Mouse (Mus musculus) midbrain, embryonic 13.5 days (tissue): ENCODE data around the gene Mapk14. TPM values are rescaled to one million over a fixed set of nuclear protein-coding genes. Genes with fewer than 3 reads are reported as not detected.
"Not testable (repeated sequence)": the region's sequence is repeated elsewhere in the genome, so short reads cannot be mapped to it uniquely, and the experiment has no call there.

Source experiments
- ATAC-seq: fragments of 200-750 bp; cut with Nextera tagmentation; 2 replicates; pipeline ENCODE4 v1.8.0; 2017; ENCODE audit warnings: mild to moderate bottlenecking, moderate TSS enrichment, moderate library complexity
- H3K27ac ChIP-seq: fragments of 300-500 bp; sonication (generic); 2 replicates; pipeline ENCODE4 v1.5.1; 2015; ENCODE audit warnings: inconsistent platforms, mild to moderate bottlenecking, moderate library complexity
- H3K27me3 ChIP-seq: fragments of 300-500 bp; sonication (generic); 2 replicates; pipeline ENCODE4 v1.6.1; 2015; ENCODE audit warnings: mild to moderate bottlenecking, inconsistent platforms
- H3K36me3 ChIP-seq: fragments of 300-500 bp; sonication (generic); 2 replicates; pipeline ENCODE4 v1.6.1; 2015; ENCODE audit warnings: mild to moderate bottlenecking, inconsistent platforms
- H3K4me1 ChIP-seq: fragments of 300-500 bp; sonication (generic); replicated peaks from 2 replicates; pipeline ENCODE4 v1.6.1; 2015; ENCODE audit warnings: inconsistent platforms
- H3K4me2 ChIP-seq: fragments of 300-500 bp; sonication (generic); replicated peaks from 2 replicates; pipeline ENCODE4 v1.6.1; 2015; ENCODE audit warnings: moderate library complexity, mild to moderate bottlenecking, inconsistent platforms
- H3K4me3 ChIP-seq: fragments of 300-500 bp; sonication (generic); replicated peaks from 2 replicates; pipeline ENCODE4 v1.5.1; 2015; ENCODE audit warnings: mild to moderate bottlenecking, inconsistent platforms
- H3K9ac ChIP-seq: fragments of 300-500 bp; sonication (generic); replicated peaks from 2 replicates; pipeline ENCODE4 v1.6.1; 2015; ENCODE audit warnings: mild to moderate bottlenecking, inconsistent platforms
- H3K9me3 ChIP-seq: fragments of 300-500 bp; sonication (generic); 2 replicates; pipeline ENCODE4 v1.6.1; 2016; ENCODE audit warnings: mild to moderate bottlenecking, inconsistent platforms
- WGBS: fragments of 180-500 bp; shearing (Covaris S2); methylation state at CpG from one replicate; pipeline ENCODE4 v1.1.7; 2015; 5-methylcytosine and 5-hydroxymethylcytosine counted together
- polyA plus RNA-seq: library from polyadenylated mRNA; unstranded; fragments of >200 nt; fragmentation: Nextera tagmentation; extraction: Ambion mirVana; gene quantifications from 2 replicates; pipeline ENCODE4 v1.2.1, GENCODE M21; 2015

Gene Mapk14
- polyA plus RNA-seq, 1 experiment from 2014 or later: 27.0 TPM

DNA sequence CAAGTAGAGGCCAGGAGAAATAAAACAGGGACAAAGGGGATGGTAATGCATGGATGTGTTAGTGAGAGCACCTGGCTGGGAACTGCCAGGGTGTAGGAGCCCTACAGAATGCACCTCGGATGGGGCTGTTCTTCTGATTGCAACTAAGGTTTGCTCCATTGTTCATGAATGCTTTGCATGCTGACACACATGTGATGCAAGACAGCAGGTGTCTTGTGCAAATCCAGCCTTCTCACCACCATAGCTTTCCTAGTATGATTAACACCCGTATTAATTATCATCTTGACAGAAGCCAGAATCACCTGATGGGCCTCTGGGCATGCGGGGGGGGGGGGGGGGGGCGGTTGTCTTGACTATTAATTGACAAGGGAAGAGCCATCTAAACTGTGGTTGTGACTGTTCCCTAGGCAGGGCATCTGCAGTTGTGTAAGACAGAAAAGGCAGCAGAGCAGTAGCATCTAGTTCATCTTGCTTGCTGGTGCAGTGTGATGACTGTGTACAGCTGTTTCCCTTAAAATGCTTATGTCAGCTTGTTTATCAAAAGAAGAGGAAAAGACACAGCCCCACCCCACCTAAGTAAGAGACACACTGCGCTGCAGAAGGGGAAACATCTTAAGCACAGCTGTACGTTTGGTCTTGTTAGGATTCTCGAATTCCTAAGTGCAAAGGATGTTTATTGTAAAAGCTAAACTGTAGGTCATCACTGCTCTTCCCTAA is 24.9 kb downstream of the Mapk14 start:
- H3K36me3 ChIP-seq: peaks cover 62% of the 10 kb centered on the region
- H3K4me2 ChIP-seq: no peak overlapping the region
- no peak overlapping the region for H3K27ac ChIP-seq
- no peaks in the 10 kb centered on the region for H3K9me3 ChIP-seq
- H3K9ac ChIP-seq: no peak overlapping the region
- H3K27me3 ChIP-seq: no peaks in the 10 kb centered on the region
- ATAC-seq: no peak
- H3K4me3 ChIP-seq: no peak overlapping the region
- no peaks in the 10 kb centered on the region for H3K4me1 ChIP-seq
- 82% methylated on average over 7 of the region's 7 CpGs for WGBS

DNA sequence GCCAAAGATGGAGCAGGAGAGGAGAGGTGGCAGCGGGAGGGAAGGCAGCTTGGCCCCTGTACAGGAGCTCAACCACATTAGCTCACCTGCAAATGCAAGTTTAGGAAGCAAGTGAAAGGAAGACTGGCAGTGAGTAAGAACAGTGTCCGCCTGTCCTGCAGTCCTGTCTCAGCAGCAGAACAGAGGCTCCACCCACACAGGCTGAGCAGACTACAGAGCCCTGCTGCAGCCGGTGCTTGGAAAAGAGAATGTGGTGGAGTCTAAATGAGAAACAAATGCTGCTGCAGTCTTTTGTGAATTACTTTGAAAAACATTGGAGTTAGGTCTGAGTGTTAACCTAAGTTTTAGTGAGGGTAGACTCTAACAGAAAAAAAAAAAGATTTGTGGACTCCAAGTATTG is 26.4 kb downstream of the Mapk14 start:
- Histone ChIP-seq H3K4me2 (no peak overlapping the region), H3K9ac (no peak overlapping the region), H3K4me3 (no peak overlapping the region), H3K4me1 (no peaks in the 10 kb centered on the region), H3K27me3 (no peaks in the 10 kb centered on the region), H3K27ac (no peak overlapping the region), H3K9me3 (no peaks in the 10 kb centered on the region), H3K36me3 (peaks cover 74% of the 10 kb centered on the region)
- no peak for ATAC-seq
- 78% methylated on average over 3 of the region's 3 CpGs for WGBS

DNA sequence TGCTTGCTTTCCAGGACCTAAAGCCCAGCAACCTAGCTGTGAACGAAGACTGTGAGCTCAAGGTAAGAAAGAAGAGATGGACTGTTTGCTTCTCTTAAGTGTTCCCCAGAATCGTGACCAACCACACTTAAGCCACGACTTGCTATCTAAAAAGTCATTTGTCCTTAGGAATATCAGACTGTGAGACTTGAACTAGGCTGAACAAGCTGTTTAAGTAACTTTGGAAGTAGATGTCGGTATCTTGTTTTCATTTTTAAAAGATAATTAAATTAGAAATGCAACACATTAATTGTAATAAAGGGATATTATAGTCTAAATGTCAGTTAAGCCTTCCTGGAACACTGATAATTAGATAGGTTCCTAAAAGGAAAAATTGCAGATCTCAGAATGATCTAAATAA is 34.7 kb downstream of the Mapk14 start, which contains the start of gene AC170998.1:
TSS of gene AC170998.1 (plus strand) at position 301 of the 400 bp plus-strand sequence.
- Histone ChIP-seq H3K9ac (no peak within 1 kb of the TSS), H3K27ac (no peak within 1 kb of the TSS), H3K4me1 (no peaks in the 10 kb centered on the region), H3K4me3 (no peak within 1 kb of the TSS), H3K9me3 (no peaks in the 10 kb centered on the region), H3K36me3 (peaks cover 82% of the 10 kb centered on the region), H3K27me3 (no peaks in the 10 kb centered on the region), H3K4me2 (no peak within 1 kb of the TSS)
- WGBS: 94% methylated on average over 4 of the region's 4 CpGs
- no peak for ATAC-seq

GRCm38 (mm10) chr17:28727511-28727910 is 36.4 kb downstream of the Mapk14 start:
- 95% methylated on average over 11 of the region's 11 CpGs for WGBS
- H3K27me3 ChIP-seq, H3K27ac ChIP-seq, H3K9ac ChIP-seq, ATAC-seq, H3K4me2 ChIP-seq, H3K4me3 ChIP-seq, H3K4me1 ChIP-seq, H3K9me3 ChIP-seq: not testable (repeated sequence)
- peaks cover 85% of the 10 kb centered on the region for H3K36me3 ChIP-seq

DNA sequence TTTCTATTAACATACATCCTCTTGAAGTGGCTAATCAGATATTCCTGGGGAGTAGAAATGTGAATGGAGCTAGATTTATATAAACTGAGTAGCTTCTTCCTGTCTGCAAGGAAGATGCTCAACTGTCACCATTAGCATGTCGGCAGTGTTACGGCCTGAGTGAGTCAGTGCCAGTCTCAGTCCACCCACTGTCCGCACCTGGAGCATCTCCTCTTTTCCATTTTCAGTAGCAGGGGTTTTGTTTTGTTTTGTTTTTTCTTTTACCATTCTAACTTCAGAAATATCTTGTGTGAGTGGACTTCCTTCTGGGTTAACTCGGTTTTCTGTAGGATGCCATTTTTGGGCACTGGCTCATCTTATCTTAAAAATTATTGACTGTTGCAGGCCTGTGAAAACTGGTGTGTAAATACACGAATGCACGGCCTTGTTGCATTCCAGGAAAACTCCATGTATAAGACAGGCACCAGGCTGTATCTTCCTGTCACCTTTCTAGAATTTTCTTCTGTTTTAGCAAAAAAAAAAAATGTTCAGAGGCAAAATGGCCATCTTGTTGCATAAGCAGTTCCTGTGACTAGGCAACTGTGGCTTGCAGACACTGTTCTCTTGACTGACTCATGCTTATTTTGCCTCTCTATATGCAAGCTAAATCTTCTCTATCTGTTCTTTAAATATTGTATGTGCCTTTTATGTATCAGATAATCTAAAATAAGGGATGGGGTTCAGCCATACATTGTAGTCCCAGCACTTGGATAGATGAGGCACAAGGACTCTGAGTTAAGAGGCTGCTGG is 44.4 kb downstream of the Mapk14 start:
- no peak for ATAC-seq
- 95% methylated on average over 6 of the region's 6 CpGs for WGBS

DNA sequence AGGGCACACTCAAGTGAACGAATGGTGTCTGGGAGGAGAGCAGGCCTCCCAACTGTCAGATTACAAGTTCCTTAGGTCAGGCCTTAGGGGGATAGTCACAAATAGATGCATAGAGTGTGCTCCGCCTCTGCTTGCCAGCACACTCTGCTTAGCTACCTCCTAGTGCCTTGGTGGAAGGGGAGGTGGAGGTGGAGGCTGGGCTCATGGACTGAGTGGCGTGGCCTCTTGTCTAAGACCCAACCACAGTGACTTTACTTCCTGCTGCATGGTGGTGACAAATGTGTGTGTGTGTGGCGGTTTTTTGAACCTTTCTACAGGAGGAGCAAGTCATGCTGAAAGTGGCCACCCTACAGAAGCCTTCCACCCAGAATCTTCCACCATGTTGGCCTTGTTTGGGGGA is 45.4 kb downstream of the Mapk14 start:
- H3K9ac ChIP-seq: no peak overlapping the region
- no peak overlapping the region for H3K4me2 ChIP-seq
- no peaks in the 10 kb centered on the region for H3K9me3 ChIP-seq
- peaks cover 49% of the 10 kb centered on the region for H3K36me3 ChIP-seq
- H3K27me3 ChIP-seq: no peaks in the 10 kb centered on the region
- H3K27ac ChIP-seq: no peak overlapping the region
- no peaks in the 10 kb centered on the region for H3K4me1 ChIP-seq
- ATAC-seq: no peak
- 81% methylated on average over 4 of the region's 4 CpGs for WGBS
- H3K4me3 ChIP-seq: no peak overlapping the region

More for the DNA sequence above, 44.4 kb downstream of the Mapk14 start:
- Histone ChIP-seq H3K4me1 (no peaks in the 10 kb centered on the region), H3K9ac (no peak overlapping the region), H3K27me3 (no peaks in the 10 kb centered on the region), H3K4me2 (no peak overlapping the region), H3K4me3 (no peak overlapping the region), H3K9me3 (no peaks in the 10 kb centered on the region), H3K36me3 (peaks cover 48% of the 10 kb centered on the region), H3K27ac (no peak overlapping the region)

DNA sequence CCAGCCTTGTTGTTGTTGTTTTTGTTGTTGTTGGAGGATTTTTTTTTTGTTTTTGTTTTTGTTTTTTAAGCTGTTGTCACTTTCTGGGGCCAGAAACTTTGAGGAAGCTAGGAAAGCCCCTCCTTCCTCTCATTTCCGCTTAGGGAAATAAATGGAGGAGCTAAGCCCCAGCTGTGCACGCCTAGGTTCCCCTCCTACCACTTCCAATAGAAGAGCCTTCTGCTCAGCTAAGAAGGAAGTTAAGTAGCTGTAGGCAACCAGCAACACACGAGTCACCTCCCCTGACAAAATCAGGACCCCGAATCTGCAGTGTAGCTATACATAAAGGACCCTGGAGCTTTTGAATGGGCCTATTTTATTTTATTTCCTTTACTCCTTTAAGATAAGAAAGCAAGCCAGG is 46.8 kb downstream of the Mapk14 start:
- H3K9ac ChIP-seq: no peak overlapping the region
- no peak overlapping the region for H3K4me2 ChIP-seq
- H3K36me3 ChIP-seq: peaks cover 50% of the 10 kb centered on the region
- H3K9me3 ChIP-seq: no peaks in the 10 kb centered on the region
- no peak for ATAC-seq
- no peak overlapping the region for H3K4me3 ChIP-seq
- H3K27ac ChIP-seq: no peak overlapping the region
- H3K27me3 ChIP-seq: no peaks in the 10 kb centered on the region
- WGBS: 85% methylated on average over 4 of the region's 4 CpGs
- H3K4me1 ChIP-seq: no peaks in the 10 kb centered on the region

GRCm38 (mm10) chr17:28739244-28739643 is 48.1 kb downstream of the Mapk14 start:
- no peaks in the 10 kb centered on the region for H3K27me3 ChIP-seq
- peaks cover 59% of the 10 kb centered on the region for H3K36me3 ChIP-seq
- no peak for ATAC-seq
- no peak overlapping the region for H3K27ac ChIP-seq
- H3K9ac ChIP-seq: no peak overlapping the region
- H3K9me3 ChIP-seq: no peaks in the 10 kb centered on the region
- WGBS: 93% methylated on average over 6 of the region's 6 CpGs
- H3K4me1 ChIP-seq: no peaks in the 10 kb centered on the region
- no peak overlapping the region for H3K4me3 ChIP-seq
- H3K4me2 ChIP-seq: no peak overlapping the region

GRCm38 (mm10) chr17:28743145-28743866 is 52.2 kb downstream of the Mapk14 start:
- no peak overlapping the region for H3K4me2 ChIP-seq
- no peaks in the 10 kb centered on the region for H3K4me1 ChIP-seq
- H3K4me3 ChIP-seq: no peak overlapping the region
- no peak overlapping the region for H3K9ac ChIP-seq
- no peaks in the 10 kb centered on the region for H3K27me3 ChIP-seq
- H3K36me3 ChIP-seq: peaks cover 93% of the 10 kb centered on the region
- no peak for ATAC-seq
- H3K27ac ChIP-seq: no peak overlapping the region
- WGBS: 97% methylated on average over 11 of the region's 11 CpGs
- no peaks in the 10 kb centered on the region for H3K9me3 ChIP-seq

DNA sequence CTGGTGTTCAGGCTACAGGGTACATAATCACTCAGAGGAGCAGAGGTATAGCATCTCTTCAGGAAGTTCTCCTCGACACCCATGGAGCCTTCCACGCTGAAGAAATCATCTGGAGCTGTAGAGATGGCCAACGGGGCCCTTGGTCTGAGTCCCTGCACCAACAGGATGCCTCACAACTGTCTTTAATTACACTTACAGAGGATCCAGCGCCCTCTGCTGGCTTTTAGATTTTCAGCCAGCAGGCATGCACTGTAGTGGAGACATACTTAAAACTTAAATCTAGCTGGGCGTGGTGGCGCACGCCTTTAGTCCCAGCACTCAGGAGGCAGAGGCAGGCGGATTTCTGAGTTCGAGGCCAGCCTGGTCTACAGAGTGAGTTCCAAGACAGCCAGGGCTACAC is 52.8 kb downstream of the Mapk14 start:
- no peaks in the 10 kb centered on the region for H3K27me3 ChIP-seq
- WGBS: 93% methylated on average over 9 of the region's 9 CpGs
- no peaks in the 10 kb centered on the region for H3K9me3 ChIP-seq

DNA sequence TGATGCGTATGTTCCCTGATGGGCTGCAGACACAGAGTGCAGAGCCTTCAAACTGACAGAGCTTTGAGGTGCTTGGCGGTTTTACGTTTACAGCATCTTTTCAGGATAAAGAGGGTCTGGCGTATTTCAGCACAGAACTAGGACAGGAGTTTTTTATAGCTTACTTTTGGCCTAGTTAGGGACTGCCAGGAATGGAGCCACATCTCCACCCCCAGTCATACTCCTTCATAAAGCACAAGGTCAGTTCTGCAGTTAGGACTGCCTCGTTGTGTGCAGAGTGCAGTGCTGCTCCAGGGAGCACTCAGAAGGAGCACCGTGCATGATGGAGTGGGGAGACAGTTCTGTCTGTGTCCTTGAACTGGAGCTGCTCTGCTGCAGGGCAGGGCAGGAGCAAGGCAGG is 54.6 kb downstream of the Mapk14 start:
- H3K27me3 ChIP-seq: no peaks in the 10 kb centered on the region
- H3K27ac ChIP-seq: no peak overlapping the region
- no peak overlapping the region for H3K4me3 ChIP-seq
- H3K36me3 ChIP-seq: peaks cover 81% of the 10 kb centered on the region
- H3K4me1 ChIP-seq: no peaks in the 10 kb centered on the region
- H3K9me3 ChIP-seq: no peaks in the 10 kb centered on the region
- 95% methylated on average over 6 of the region's 6 CpGs for WGBS
- H3K9ac ChIP-seq: no peak overlapping the region
- no peak overlapping the region for H3K4me2 ChIP-seq
- no peak for ATAC-seq

More for the DNA sequence above, 52.8 kb downstream of the Mapk14 start:
- Histone ChIP-seq H3K4me1 (no peaks in the 10 kb centered on the region), H3K4me2 (no peak overlapping the region), H3K9ac (no peak overlapping the region), H3K4me3 (no peak overlapping the region), H3K27ac (no peak overlapping the region), H3K36me3 (peaks cover 97% of the 10 kb centered on the region)
- no peak for ATAC-seq

DNA sequence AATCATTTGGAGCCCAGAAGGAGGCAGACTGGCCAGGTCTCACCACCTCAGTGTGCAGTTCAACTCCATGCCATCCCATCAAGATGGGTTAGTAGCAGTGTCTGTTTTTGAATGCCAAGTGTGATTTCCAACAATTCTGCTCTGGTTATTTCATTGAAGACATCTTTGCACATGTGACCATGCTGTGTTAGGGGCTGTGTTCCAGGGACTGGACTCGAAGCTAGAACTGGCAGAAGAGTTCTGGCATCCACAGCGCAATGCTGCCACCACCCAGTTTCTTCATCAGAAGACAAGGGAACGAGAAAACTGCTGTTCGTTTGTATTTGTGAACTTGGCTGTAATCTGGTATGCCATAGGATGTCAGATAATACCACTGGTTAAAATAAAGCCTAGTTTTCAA is 56.9 kb downstream of the Mapk14 start:
- no peak for ATAC-seq
- Histone ChIP-seq H3K36me3 (peaks cover 60% of the 10 kb centered on the region), H3K27me3 (no peaks in the 10 kb centered on the region), H3K4me3 (no peak overlapping the region), H3K9ac (no peak overlapping the region), H3K9me3 (no peaks in the 10 kb centered on the region), H3K27ac (no peak overlapping the region), H3K4me1 (no peaks in the 10 kb centered on the region), H3K4me2 (no peak overlapping the region)
- WGBS: 94% methylated on average over 4 of the region's 4 CpGs
